Mouse (Mus musculus) urinary bladder, postnatal 10 days (tissue): ENCODE data around the gene Gm10057.
"Not testable (repeated sequence)": the region's sequence is repeated elsewhere in the genome, so short reads cannot be mapped to it uniquely, and the experiment has no call there.

Experiments
- DNase-seq: peaks from one replicate; pipeline ENCODE4 v3.0.0; 2022; ENCODE audit warnings: low spot score

The Gm10057 gene

GRCm38 (mm10) chrX:154054939-154055338 lies at the start of gene Gm10057:
TSS of gene Gm10057 (minus strand) at chrX:154055039.
- DNase-seq = not testable (repeated sequence)

DNA sequence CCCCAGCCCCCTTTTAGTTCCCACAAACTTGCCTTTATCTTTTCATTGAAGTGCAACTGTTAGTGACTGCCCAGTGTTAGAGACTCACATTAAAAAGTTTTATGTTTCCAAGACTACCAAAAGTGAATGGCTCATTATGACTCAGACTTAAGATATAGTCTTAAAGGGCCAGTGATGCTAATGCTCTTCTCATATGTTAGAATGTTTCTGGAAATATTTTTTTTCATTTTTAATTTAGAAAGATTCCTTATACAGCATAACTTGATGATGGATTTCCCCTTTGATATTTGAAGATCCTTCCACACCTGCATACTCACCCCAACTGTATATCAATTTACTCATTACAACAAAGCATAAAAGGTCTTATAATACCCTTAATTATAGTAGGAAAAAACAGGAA lies 21.1 kb downstream of the Gm10057 start, which contains the start of gene 4921511M17Rik:
Gene 4921511M17Rik, minus strand, starts transcription at position 101 of the 400 bp plus-strand sequence.
- DNase-seq = not testable (repeated sequence)

DNA sequence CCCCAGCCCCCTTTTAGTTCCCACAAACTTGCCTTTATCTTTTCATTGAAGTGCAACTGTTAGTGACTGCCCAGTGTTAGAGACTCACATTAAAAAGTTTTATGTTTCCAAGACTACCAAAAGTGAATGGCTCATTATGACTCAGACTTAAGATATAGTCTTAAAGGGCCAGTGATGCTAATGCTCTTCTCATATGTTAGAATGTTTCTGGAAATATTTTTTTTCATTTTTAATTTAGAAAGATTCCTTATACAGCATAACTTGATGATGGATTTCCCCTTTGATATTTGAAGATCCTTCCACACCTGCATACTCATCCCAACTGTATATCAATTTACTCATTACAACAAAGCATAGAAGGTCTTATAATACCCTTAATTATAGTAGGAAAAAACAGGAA lies 42.3 kb downstream of the Gm10057 start, which contains the start of gene Samt1:
Gene Samt1, minus strand, starts transcription at position 101 of the 400 bp plus-strand sequence.
- not testable (repeated sequence) for DNase-seq
